Mouse (Mus musculus): ENCODE data around the gene Dennd4b.
"Not testable (repeated sequence)": the region's sequence is repeated elsewhere in the genome, so short reads cannot be mapped to it uniquely, and the experiment has no call there.

The Dennd4b gene

GRCm38 (mm10) chr3:90280708-90281107, 15.7 kb downstream of the Dennd4b start:
- DNase-seq, result no peak

DNA sequence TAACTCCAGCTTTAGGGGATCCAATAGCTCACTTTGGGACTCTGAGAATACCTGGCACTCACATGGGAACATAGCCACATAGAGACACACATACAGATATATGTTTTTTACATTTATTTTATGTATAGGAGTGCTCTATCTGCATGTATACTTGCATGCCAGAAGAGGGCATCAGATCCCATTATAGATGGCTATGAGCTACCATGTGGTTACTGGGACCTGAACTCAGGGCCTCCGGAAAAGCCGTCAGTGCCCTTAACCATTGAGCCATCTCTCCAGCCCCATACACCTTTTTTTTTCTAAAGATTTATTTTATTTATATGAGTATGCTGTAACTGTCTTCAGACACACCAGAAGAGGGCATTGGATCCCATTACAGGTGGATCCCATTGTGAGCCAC, 19.2 kb downstream of the Dennd4b start:
- DNase-seq, result no peak

DNA sequence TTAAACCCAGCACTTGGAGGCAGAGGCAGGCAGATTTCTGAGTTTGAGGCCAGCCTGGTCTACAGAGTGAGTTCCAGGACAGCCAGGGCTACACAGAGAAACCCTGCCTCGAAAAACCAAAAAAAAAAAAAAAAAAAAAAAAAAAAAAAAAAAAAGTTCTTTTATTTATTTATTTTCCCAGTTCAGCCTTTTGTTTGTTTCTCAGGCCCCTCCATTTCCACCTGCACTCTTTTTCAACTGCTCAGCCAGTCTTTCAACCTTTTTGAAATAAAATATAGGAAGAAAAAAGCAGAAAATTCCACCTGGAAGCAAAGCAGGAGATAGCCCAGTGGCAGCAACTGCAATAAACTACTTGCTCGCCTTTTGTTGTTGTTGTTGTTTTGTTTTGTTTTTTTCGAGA, 24.4 kb downstream of the Dennd4b start:
- DNase-seq, result not testable (repeated sequence)

DNA sequence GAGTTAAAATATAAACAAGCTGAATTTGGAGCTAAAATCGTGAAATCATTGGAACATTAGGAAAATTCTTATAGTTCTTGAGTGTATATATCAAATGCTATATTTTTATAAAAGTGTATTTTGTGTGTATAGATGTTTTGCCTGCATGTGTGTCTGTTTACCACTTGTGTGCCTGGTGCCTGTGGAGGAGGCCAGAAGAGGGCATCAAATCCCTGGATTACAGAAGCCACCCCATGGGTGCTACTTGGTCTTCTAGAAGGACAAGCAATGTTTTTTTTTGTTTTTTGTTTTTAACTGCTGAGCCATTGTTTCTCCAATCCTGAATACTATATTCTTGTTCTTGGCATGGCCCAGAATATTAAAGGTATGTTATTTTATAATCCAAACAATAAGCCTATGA, 25.6 kb downstream of the Dennd4b start:
- DNase-seq, result no peak

DNA sequence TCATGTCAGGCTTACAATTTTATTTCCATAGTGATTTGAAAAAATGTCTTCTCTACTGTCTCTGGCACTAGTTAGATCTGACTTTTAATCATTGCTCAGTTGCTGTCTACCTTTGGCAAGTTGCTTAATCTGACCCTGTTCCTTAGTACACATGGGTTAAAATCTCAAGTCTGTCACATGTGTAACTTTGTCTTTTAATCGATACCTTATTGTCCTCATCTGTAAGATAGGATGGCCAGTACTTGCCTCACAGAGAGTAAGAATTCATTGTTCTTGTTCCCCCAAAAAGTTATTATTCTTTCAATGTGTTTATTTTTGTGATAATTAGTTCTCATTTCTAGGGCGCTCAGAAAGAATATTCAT, 27.0 kb downstream of the Dennd4b start:
- no peak for DNase-seq

DNA sequence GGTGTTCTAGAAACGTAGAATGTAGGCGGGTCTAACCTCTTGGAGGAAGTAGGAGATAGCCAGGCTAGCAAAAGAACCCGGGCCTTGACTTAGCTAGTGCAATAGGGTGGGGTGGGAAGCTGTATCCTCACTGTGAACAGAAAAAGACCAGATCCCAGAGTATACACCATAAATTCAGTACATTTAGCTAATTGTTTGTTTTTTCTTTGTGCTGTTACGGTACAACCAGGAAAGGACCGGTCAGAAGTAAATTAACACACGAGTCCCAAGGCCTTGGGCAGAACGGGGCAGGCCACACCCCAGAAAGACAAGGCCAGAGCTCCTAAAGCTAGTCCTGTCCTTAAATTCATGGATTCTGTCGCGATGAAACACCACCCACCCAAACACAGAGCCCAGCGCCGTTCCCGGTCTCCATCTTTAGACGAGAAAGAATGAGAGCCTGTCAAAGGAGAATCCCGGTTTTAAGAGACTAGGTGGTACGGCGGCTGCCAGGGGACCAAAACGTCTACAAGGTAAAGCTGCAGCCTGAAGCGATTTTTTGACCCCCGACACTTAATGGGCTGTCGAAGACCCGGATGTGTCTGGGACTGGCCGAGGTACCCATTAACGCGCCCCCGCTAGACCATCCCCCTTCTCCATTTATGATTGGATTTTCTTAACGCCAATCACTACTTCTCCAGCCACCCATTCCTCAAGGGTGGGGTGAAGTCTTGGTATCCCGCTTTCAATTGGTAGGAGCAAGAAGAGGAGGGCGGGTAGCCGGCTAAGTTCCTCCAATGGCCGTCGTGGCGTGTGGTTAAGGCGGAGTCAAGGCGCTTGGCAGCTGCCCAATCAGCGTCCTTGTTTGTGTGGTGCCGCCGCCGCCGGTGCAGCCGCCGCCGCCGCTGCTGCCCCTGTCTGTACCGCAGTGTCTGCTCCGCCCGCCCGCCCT, 27.6 kb downstream of the Dennd4b start, which contains the start of gene Gatad2b:
Gatad2b (plus strand) TSS at position 834 of the 931 bp plus-strand sequence.
- peak; percentile 99 for DNase-seq

DNA sequence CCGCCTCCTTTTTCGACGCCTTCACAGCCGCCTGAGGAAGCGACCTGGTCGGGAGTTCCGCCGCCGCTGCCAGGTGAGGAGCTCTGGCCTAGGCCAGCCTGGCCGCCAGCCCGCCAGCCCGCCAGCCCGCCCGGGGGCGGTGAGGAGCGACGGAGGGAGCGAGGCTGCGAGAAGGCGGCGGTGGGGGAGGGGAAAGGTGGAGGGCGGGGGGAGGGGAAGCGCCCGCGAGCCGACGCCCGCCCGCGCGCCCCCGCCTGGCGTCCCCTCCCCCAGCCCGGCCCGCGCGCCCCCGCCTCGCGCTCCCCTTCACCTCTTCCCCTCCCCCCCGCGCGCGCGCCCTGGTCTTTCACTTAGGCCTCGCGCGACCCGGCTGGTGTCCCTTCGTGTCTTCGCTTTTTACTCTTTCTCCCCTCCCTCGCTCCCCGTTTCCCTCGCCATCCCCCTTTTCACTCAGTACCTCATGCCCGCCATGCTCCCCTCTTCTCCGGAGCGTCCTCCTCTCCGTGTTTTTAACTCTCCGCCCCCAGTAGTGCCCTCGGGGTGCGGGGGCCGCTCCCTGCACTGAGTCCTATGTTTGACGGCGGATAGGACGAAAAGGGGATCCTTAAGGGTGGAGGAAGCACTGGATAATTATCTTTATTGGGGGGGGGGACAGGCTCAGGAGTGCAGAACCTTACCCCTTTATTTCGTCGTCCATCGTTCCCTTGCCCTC, 28.5 kb downstream of the Dennd4b start:
- peak; percentile 93 for DNase-seq

GRCm38 (mm10) chr3:90294064-90294440, 29.1 kb downstream of the Dennd4b start:
- peak; percentile 23 for DNase-seq

DNA sequence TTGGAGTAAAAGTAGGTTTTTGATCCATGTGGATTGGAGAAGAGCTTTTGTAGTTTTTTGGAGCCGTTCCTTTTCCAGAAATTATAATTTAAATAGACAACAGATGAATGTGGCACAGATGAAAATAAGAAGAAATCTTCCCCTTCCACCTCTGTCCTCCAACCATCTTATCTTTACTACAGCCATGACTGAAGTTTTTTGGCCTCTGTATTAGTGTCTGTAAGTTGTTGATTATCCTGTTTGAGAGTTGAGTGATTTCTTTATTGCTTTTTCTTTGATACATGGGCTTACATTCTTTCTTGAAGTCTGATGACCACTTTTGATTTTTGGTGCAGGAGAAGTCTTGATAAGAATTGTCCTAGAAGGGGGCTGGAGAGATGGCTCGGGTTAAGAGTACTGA, 29.7 kb downstream of the Dennd4b start:
- no peak for DNase-seq

- no peak for DNase-seq
Observed at GRCm38 (mm10) chr3:90305801-90306200, 40.8 kb downstream of the Dennd4b start.

GRCm38 (mm10) chr3:90309589-90309988, 44.6 kb downstream of the Dennd4b start:
- no peak for DNase-seq

- DNase-seq, result peak; percentile 13
Observed at GRCm38 (mm10) chr3:90313367-90313766, 48.4 kb downstream of the Dennd4b start.

DNA sequence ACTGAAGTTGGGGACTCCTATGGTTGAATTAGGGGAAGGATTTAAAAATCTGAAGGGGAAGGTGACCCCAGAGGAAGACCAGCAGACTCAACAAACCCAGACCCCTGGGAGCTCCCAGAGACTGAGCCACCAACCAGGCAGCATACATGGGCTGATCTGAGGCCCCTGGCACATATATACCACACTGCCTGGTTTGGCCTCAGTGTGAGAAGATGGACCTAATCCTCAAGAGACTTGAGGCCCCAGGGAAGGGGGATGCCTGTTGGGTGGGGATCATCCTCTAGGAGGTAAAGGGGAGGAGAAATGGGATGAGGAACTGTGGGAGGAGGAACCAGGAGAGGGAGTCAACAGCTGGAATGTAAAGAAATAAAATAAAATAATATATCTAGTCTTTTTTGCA, 49.3 kb downstream of the Dennd4b start:
- DNase-seq, result no peak

- no peak for DNase-seq
Observed at GRCm38 (mm10) chr3:90322289-90322688, 57.3 kb downstream of the Dennd4b start.

DNA sequence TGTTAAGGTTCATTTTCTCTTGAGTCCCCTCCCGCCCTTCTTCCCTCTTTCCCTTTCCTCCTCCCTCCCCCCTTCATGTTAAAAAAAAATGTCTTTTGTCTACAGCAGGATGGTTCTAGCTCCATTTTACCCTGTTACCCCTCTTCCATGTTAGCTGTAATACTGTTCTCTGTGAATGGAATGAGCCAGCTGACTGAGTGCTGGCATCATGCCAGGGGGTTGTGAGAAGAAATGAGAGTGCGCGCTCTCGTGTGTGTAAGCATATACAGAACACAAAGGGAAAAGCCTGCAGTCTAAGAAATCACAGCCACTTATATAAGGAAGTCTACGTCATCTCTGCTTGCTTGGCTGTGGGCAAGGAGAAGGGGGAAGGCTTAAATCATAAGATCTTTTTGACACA, 58.1 kb downstream of the Dennd4b start:
- peak; percentile 68 for DNase-seq

Measured in embryo, embryonic 11 days (tissue).